Mouse (Mus musculus) limb, embryonic 11.5 days (tissue): ENCODE measurements at regions not wholly inside any gene's neighbourhood (a gene's known extent, or its start where the extent isn't known, plus 50 kb on each side); places are given as distances from the start of the nearest gene placed in this dataset.

ENCODE experiments used
- ATAC-seq: fragments of 200-750 bp; cut with Nextera tagmentation; 2 replicates; pipeline ENCODE4 v1.8.0; 2017; ENCODE audit warnings: low read depth; ENCODE audit not compliant: insufficient number of reproducible peaks, low FRiP score, low TSS enrichment
- DNase-seq: peaks from one replicate; pipeline ENCODE4 v3.0.0-alpha.2; 2015; ENCODE audit warnings: low spot score
- H3K27ac ChIP-seq: fragments of 300-500 bp; sonication (generic); replicated peaks from 2 replicates; pipeline ENCODE4 v1.5.1; 2014; ENCODE audit warnings: low read depth, mild to moderate bottlenecking, low read length
- H3K27me3 ChIP-seq: fragments of 300-500 bp; sonication (generic); 2 replicates; pipeline ENCODE4 v1.6.1; 2014; ENCODE audit warnings: mild to moderate bottlenecking, low read length, mixed read lengths; ENCODE audit not compliant: control insufficient read depth, insufficient read depth
- H3K36me3 ChIP-seq: fragments of 300-500 bp; sonication (generic); 2 replicates; pipeline ENCODE4 v1.6.1; 2014; ENCODE audit warnings: mild to moderate bottlenecking, low read length, moderate library complexity, mixed read lengths; ENCODE audit not compliant: control insufficient read depth, insufficient read depth
- H3K4me1 ChIP-seq: fragments of 300-500 bp; sonication (generic); 2 replicates; pipeline ENCODE4 v1.6.1; 2014; ENCODE audit warnings: low read length, mixed read lengths; ENCODE audit not compliant: control insufficient read depth, insufficient read depth
- H3K4me2 ChIP-seq: fragments of 300-500 bp; sonication (generic); 2 replicates; pipeline ENCODE4 v1.6.1; 2014; ENCODE audit warnings: low read depth, mild to moderate bottlenecking, moderate library complexity; ENCODE audit not compliant: severe bottlenecking
- H3K4me3 ChIP-seq: fragments of 300-500 bp; sonication (generic); 2 replicates; pipeline ENCODE4 v1.5.1; 2014; ENCODE audit warnings: low read depth, low read length
- H3K9ac ChIP-seq: fragments of 300-500 bp; sonication (generic); 2 replicates; pipeline ENCODE4 v1.6.1; 2014; ENCODE audit warnings: mild to moderate bottlenecking, low read length
- H3K9me3 ChIP-seq: fragments of 300-500 bp; sonication (generic); 2 replicates; pipeline ENCODE4 v1.6.1; 2016; ENCODE audit warnings: low read length; ENCODE audit not compliant: control insufficient read depth
- WGBS: fragments of 180-500 bp; shearing (Covaris S2); extraction: QIAGEN DNeasy Blood & Tissue Kit; methylation state at CpG from one replicate; pipeline ENCODE4 v1.1.7; 2014; 5-methylcytosine and 5-hydroxymethylcytosine counted together

DNA sequence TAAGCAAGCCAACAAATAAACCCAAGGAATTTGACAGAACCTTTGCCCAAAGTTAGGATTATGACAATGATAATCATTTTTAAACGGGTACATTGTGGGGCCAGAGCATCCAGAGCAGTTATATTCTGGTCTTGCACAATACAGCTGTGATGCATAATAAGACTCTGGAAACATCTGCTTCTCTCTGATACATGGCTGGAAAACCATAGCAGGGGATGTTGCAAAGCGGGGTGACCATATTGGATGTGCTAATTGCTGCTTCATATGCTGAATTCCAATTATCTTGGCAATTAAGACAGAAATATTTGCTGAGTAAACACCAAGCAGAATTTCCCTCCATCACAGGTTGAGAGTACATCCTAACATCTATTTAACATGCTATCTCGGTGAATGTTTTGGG is 70.5 kb upstream of the Csl start:
- no peak overlapping the region for H3K4me3 ChIP-seq
- H3K9ac ChIP-seq = no peak overlapping the region
- H3K9me3 ChIP-seq = no peaks in the 10 kb centered on the region
- no peaks in the 10 kb centered on the region for H3K27me3 ChIP-seq
- WGBS = 89% methylated on average over 3 of the region's 3 CpGs
- H3K4me2 ChIP-seq = no peak overlapping the region
- ATAC-seq (no peak), DNase-seq (no peak)
- no peaks in the 10 kb centered on the region for H3K4me1 ChIP-seq
- no peaks in the 10 kb centered on the region for H3K36me3 ChIP-seq
- H3K27ac ChIP-seq = no peak overlapping the region

DNA sequence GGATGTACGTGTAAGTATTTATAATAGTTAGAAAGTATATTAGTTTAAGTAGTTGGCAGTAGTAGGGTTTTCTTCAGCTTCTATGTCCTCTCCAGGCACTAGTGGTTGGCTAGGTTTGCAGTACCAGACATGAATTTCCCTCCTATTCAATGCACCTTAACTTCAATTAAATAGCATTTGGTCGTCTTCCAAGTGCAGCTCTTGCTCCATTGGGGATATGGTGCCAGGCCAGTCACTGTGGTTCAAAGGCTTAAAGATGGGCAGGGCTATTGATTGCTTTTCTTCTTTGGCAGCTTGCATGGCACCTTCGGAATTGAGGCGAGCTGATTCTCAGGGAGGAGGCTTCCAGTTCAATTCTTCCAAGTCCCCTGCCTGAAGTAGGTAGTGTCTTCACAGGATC is 68.0 kb upstream of the Csl start:
- ATAC-seq = no peak
- H3K4me1 ChIP-seq = no peaks in the 10 kb centered on the region
- H3K9me3 ChIP-seq = no peaks in the 10 kb centered on the region
- H3K4me2 ChIP-seq = no peak overlapping the region
- H3K27me3 ChIP-seq = no peaks in the 10 kb centered on the region
- no peak overlapping the region for H3K27ac ChIP-seq
- no peak overlapping the region for H3K4me3 ChIP-seq
- DNase-seq = no peak
- 83% methylated on average over 4 of the region's 4 CpGs for WGBS
- no peaks in the 10 kb centered on the region for H3K36me3 ChIP-seq
- no peak overlapping the region for H3K9ac ChIP-seq

DNA sequence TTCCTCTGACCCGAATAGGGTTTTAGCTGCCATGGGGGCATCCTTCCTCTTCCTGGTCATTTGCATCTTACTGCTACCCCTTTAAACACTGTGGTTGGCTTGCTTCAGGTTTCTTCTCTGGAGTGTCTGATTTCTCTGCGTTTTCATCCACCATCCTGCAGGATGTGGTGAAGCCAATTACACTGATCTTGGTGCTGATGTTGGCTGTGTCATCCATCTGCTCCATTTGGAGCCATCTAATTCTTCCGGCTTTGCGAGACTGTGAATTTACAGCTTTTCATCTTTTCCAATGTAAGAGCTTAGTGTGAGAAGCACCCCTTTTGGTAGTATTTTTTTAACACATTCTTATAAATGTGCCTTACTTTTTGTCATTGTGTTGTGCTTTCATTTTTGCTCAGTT is 66.4 kb upstream of the Csl start:
- DNase-seq (no peak), ATAC-seq (no peak)
- no peaks in the 10 kb centered on the region for H3K9me3 ChIP-seq
- no peak overlapping the region for H3K4me2 ChIP-seq
- no peak overlapping the region for H3K4me3 ChIP-seq
- no peaks in the 10 kb centered on the region for H3K36me3 ChIP-seq
- WGBS = 80% methylated on average over 4 of the region's 4 CpGs
- no peak overlapping the region for H3K9ac ChIP-seq
- no peak overlapping the region for H3K27ac ChIP-seq
- no peaks in the 10 kb centered on the region for H3K4me1 ChIP-seq
- no peaks in the 10 kb centered on the region for H3K27me3 ChIP-seq

DNA sequence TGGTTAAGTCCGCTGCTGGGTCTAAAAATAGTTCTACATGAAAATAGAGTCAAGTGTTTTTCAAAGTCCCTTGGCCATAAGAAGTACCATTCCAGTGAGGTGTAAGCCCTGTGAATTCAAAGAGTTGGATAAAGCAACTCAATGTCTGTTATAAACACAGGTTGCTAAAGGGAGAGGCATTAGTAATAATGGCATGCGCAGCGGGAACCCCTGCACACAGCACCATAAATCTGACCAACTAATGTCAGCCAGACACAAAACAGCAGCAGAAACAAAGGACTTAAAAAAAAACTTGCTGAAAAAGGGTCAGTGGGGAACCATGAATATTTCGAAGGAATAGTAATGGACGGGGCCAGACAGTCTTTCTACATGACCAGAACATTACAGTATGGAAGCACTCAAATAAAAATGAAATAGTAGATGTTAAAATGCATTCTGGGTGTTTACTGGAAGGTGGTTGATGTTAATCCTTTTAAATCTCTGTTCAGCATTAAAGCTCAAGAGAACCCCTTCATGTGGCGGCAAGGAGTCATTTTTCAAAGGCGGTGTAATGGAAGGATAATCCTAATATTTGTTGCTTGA is 52.7 kb upstream of the Csl start:
- H3K9ac ChIP-seq = no peak overlapping the region
- DNase-seq = peak; percentile 61
- H3K4me2 ChIP-seq = no peak overlapping the region
- peak; percentile 78; the same call in 1 of the 2 replicates for ATAC-seq
- H3K4me1 ChIP-seq = no peaks in the 10 kb centered on the region
- no peaks in the 10 kb centered on the region for H3K36me3 ChIP-seq
- H3K9me3 ChIP-seq = no peaks in the 10 kb centered on the region
- 44% methylated on average over 7 of the region's 7 CpGs for WGBS
- H3K27ac ChIP-seq = no peak overlapping the region
- H3K27me3 ChIP-seq = no peaks in the 10 kb centered on the region
- no peak overlapping the region for H3K4me3 ChIP-seq

DNA sequence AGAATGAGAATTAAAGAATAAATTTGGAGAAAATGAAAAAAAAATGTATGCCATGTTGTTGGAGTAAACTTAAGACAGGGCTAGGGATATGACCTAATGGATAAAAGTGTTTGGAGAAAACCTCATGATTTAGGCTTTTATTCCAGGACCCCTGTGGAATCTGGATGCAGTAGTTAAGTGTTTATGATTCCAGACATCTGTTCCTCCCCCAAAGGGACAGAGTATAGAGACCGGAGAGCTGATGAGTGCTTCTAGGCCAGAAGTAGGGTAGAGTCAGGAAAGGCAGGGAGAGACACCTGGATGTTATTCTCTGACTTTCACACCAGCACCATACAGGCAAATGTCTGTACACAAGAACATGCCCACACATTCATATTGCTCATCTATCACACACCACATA is 52.0 kb upstream of the Csl start:
- H3K4me3 ChIP-seq = no peak overlapping the region
- DNase-seq = no peak
- H3K36me3 ChIP-seq = no peaks in the 10 kb centered on the region
- H3K9me3 ChIP-seq = no peaks in the 10 kb centered on the region
- H3K4me1 ChIP-seq = no peaks in the 10 kb centered on the region
- ATAC-seq = peak; percentile 60
- H3K9ac ChIP-seq = no peak overlapping the region
- no peaks in the 10 kb centered on the region for H3K27me3 ChIP-seq
- 35% methylated on average over 1 of the region's 1 CpGs for WGBS
- H3K27ac ChIP-seq = no peak overlapping the region
- no peak overlapping the region for H3K4me2 ChIP-seq
